Mouse (Mus musculus): ENCODE results near the gene Actb.

Gene Actb

DNA sequence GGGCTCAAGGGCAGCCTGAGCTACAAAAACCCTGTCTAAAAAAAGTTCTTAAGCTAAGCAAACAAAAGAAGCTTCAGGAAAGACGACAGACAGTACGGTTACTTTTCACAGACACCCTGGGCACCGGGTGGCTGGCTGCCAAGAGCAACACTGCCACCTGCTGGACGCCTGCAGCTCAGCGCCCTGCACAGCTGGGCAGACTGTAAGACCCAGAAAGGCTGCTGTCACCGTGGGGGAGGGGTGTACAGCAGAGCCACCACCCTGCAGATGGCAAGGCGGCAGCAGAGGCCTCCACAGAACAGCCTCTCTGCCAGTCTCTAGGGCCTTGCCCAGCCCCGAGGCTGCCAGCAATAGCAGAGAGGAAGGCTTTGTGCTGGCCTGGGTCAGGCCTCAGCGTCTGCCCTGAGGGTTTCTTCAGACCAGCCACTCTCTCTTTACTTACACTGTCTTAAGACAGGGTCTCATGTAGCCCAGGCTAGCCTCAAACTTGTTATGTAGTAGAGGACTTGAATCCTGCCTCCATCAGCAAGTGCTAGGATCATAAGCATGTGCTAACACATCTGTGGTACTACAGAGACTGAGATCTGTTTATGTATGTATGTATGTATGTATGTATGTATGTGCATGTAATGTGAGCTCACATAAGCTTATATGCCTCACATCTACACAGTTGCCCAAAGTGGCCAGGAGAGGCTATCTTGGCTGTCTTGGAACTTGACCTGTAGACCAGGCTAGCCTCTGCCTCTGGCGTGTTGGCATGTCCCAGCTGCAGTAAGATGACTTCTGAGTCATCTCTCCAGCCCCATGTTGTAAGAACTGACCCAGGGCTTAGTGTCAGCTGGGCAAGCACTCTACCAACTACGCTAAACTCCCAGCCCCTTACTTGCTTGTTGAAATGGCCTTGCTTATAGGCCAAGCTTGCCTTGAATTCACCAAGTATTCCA is 28.9 kb downstream of the Actb start:
- DNase-seq (ENCODE audit: low spot score in 2 of 2) = peak; percentile 95 to 98

DNA sequence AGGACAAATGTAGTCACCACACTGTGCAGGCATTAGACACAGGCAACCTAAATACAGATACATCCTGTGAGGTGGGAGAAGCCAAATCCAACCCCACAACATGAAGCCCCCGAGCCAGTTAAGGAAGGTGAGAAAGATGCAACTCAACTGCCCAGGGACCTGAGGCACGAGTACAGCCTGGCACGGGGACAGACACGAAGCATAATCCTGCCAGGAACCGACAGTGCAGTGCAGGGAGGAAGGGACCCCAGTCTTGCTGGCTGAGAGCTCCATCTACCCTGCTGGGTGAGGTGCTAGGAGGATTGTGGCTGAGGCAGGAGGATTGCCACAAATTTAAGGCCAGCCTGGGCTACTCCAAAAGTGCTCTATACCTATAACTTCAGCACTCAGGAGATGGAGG is 29.7 kb downstream of the Actb start:
- no peak for DNase-seq (ENCODE audit: low spot score in 2 of 2)

DNA sequence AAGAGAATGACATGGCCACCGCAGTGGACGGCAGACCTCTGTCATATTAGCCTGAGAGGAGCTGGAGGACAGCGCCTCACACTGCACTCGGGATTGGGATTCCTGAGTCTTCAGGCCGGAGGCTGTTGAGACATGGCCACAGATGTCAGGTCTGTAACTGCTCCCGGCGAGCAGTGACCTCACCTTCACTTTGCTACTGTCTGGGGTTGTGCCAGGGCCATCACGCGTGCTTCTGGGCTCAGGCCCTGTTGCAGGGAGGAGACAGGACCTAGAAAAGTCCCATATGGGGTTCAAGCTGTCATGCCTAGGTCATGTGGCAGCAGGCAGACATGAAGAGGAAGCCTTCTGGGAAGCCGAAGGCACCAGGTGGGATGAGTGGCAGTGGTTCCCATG is 31.0 kb downstream of the Actb start:
- no peak for DNase-seq (ENCODE audit: low spot score in 2 of 2)

DNA sequence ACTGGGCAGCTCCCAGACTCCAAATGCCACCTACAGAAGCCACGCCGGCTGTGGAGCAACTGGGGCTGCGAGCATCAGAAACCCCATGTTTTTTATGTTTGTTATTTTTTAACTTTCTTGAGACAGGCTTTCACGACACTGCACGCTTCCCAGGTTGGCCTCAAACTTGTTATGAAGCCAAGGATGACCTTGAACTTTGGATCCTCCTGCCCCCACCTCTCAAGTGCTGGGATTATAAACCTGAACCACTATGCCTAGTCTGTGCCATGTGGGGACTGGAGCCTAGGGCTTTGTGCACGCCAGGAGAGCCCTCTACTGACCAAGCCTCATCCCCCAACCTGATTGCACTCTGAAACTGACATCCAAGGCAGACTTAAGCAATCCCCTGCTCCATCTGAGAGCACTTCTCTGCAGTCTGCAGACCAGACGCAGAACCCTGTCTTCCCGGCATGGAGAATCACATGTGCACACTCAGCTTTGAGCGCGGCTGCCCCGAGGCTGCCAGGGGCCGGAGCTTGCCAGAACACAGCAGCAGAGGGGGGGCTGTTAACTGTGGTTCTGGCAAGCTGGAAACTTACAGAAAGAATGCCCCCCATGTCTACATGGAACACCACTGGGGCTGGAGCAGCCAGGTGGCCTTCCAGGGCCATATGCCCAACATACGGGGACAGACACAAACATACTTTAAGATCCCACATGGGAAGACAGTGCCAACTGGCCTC is 31.6 kb downstream of the Actb start:
- no peak for DNase-seq (ENCODE audit: low spot score in 2 of 2)

DNA sequence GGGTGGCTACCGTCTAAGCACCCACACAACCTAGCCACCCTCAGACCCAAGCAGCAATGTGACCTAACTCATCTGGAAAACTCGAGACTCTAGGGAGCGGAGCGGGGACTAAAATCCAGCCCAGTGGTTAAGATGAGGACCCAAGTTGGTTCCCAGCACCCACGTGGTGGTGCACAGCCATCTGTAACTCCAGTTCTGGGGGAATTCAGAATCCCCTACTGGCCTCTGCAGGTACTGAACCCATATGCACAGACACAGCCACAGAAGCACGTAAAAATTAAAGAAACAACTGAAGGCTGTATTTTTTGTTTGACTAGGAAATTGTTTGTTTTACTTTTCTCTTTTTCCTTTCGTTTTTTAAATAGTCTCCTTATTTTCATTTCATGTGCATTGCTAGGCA is 32.8 kb downstream of the Actb start:
- no peak for DNase-seq (ENCODE audit: low spot score in 2 of 2)

DNA sequence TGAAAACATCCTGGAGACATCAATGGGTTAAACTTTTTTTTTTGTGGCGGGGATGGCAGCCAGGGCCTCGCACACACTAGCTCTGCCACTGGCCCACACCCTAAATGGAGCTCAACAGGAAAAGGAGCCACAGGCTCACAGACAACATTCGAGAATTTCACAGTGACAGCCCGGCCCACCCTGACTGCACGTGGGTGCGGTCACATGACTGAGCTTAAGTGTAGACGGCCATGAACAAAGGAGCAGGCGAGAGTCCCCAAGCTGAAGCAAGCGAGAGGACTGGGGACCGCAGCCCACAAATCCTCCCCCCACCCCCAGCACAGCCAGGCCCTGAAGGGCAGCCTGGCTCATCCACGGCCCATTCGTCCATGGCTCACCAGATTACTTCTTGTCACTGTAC is 34.8 kb downstream of the Actb start:
- no peak for DNase-seq (ENCODE audit: low spot score in 2 of 2)

DNA sequence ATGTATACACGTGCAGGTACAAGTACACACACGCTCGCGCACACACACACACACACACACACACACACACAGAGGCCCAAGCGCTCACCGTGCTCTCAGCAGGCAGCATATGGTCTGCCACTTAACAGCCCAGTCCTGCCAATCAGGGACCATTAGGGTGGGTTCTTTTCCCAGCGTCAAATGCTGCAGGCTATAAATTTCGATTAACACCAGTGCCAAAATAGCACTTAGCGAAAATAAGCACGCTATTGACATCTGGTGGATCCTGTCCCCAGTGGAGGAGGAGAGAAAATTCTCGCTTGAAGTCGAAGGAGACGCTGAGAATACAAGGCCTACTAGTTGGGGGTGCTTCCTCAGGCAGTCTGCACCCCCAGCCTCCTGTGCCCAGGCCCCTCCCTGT is 37.1 kb downstream of the Actb start:
- no peak for DNase-seq (ENCODE audit: low spot score in 2 of 2)

DNA sequence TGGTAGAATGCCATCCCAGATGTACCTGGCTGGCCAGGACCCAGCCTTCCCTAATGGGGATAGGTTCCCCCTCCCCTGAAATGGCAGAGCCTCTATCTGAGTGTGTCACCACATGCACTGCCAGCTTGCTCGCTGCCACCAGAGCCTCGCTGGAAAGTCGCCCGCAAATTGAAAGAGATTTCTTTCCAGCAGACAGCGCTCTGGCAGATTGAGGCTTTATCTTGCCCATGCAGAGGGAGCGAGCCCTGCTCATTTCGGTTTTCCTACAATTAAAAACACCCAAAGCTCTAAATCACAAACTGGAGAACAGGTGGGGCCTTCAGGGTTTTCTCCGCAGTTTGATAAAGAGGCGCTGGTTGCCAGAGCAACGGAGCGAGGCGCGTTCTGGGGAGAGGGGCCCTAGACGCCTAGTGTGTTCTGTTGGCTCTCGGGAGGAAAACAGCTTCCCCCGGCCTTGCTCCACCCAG is 48.8 kb downstream of the Actb start:
- DNase-seq (ENCODE audit: low spot score in 2 of 2) = no peak

DNA sequence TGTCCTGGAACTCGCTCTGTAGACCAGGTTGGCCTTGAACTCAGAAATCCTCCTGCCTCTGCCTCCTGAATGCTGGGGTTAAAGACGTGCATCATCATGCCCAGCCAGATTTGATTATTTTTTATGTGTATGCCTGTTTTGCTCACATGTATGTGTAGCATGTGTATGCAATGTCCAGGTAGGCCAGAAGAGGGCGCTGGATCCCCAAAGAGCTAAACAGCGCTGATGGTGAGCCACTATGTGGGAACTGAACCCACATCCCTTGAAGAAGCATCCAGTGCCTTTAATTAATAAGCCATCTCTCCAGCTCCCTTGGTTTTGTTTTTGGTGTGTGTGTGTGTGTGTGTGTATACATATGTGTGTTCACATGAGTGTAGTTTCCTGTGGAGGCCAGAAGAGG is 50.1 kb downstream of the Actb start:
- DNase-seq (ENCODE audit: low spot score in 2 of 2) = no peak

DNA sequence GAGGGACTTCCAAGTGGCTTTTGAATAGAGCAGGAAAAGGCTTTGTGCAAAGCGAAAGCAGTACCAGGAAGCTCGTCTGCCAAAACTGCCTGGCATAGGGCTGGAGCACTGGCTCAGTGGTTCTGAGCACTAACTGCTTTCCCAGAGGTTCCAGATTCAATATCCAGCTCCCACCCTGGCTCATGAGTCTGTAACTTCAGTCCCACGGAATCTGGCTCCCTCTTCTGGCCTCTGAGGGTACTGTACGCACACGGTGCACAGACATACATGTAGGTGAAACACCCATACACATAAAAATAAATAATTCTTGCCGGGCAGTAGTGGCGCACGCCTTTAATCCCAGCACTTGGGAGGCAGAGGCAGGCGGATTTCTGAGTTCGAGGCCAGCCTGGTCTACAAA is 51.7 kb downstream of the Actb start:
- DNase-seq (ENCODE audit: low spot score in 2 of 2) = no peak

DNA sequence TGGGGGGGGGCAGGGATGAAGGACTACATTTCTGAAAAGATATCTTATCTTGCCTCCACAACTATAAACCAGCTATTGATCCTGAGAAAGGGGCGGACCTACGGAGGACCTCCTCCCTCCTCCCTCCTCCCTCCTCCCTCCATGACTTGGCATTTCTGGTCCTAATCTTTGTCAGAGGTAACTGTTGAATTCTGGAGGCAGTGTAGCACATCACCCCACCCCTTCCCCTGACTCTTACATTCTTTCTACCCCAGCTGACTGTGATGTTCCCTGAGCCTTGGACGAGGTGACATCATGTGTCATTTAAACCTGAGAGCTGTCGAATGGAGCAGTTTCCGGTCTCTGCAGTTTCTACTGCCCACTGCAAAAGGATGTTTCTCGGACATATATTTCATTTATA is 53.0 kb downstream of the Actb start:
- no peak for DNase-seq (ENCODE audit: low spot score in 2 of 2)
